Mouse (Mus musculus): ENCODE data around the gene Wwc1. TPM values are rescaled to one million over a fixed set of nuclear protein-coding genes. Genes with fewer than 3 reads are reported as not detected.
"Not testable (repeated sequence)": the region's sequence is repeated elsewhere in the genome, so short reads cannot be mapped to it uniquely, and the experiment has no call there.

The Wwc1 gene
- polyA plus RNA-seq, 1 experiment from 2014 or later = 13.8 TPM

- Histone ChIP-seq H3K9me3 (no peaks in the 10 kb centered on the region), H3K36me3 (no peaks in the 10 kb centered on the region), H3K4me2 (peak overlapping the region; percentile 80), H3K4me3 (peak overlapping the region; percentile 73), H3K9ac (peak overlapping the region; percentile 84), H3K27me3 (0 out of 2 replicates have a peak, but pooled peaks cover 7% of the 10 kb centered on the region), H3K4me1 (replicated peaks) (peaks cover 28% of the 10 kb centered on the region), H3K27ac (replicated peaks) (peak overlapping the region; percentile 92)
- peak; percentile 80 for ATAC-seq (ENCODE audit: low FRiP score, low read depth)
- WGBS = 2% methylated on average over 75 of the region's 86 CpGs
Measured at GRCm38 (mm10) chr11:35797751-35798494, 182.4 kb downstream of the Wwc1 start.

DNA sequence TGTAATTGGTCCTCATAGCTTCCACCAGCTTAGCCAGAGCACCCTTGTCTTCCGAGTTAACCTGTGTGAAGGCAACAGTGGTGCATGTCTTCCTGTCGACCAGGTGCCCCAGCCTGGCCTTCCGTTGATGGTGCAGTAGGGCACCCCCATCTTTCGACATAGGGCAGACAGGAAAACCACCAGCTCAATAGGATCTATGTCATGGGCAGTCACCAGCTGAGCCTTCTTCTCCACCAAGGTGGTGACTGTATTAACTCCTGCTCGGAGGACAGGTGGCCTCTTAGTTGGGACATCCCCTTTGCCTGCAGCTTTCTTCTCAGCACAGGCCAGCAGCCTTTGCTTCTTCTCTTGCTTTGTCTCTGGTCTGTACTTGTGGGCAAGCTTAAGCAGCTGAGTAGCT is 187.5 kb downstream of the Wwc1 start:
- H3K4me1 ChIP-seq (replicated peaks) = peaks cover 19% of the 10 kb centered on the region
- peaks cover 11% of the 10 kb centered on the region for H3K36me3 ChIP-seq
- H3K9ac ChIP-seq; H3K27ac ChIP-seq (replicated peaks); H3K27me3 ChIP-seq; H3K9me3 ChIP-seq; H3K4me2 ChIP-seq; H3K4me3 ChIP-seq; ATAC-seq (ENCODE audit: low FRiP score, low read depth): not testable (repeated sequence)
- WGBS = 84% methylated on average over 5 of the region's 5 CpGs

- H3K27ac ChIP-seq (replicated peaks) = no peak overlapping the region
- H3K36me3 ChIP-seq = peaks cover 36% of the 10 kb centered on the region
- no peaks in the 10 kb centered on the region for H3K9me3 ChIP-seq
- H3K27me3 ChIP-seq = no peaks in the 10 kb centered on the region
- no peaks in the 10 kb centered on the region for H3K4me1 ChIP-seq (replicated peaks)
- H3K4me2 ChIP-seq = no peak overlapping the region
- H3K9ac ChIP-seq = no peak overlapping the region
- WGBS = 48% methylated on average over 2 of the region's 2 CpGs
- ATAC-seq (ENCODE audit: low FRiP score, low read depth) = no peak
- H3K4me3 ChIP-seq = no peak overlapping the region
Measured at GRCm38 (mm10) chr11:35788443-35788842, 191.9 kb downstream of the Wwc1 start.

Other genes starting within 250 kb of the Wwc1 start
- 20.4 and 21.3 TPM in 2 replicates for gene Pank3, start 211.0 kb downstream of the Wwc1 start, polyA plus RNA-seq (2015; fragmentation: Nextera tagmentation; extraction: Ambion mirVana)
- 27.7 and 30.9 TPM in 2 replicates for gene Fbll1, start 181.6 kb downstream of the Wwc1 start, polyA plus RNA-seq (2015; fragmentation: Nextera tagmentation; extraction: Ambion mirVana)
- gene Rars, start 146.0 kb downstream of the Wwc1 start, polyA plus RNA-seq (2015; fragmentation: Nextera tagmentation; extraction: Ambion mirVana) = 64.0 and 67.0 TPM in 2 replicates

Measured in hindbrain, embryonic 15.5 days (tissue).